9 mouse cellular contexts compared by ENCODE assay signal in genomic region chr1:34896898-34897297, GRCm38 (mm10). TPM values are rescaled to one million over a fixed set of nuclear protein-coding genes. Genes with fewer than 3 reads are reported as not detected.
DNase-seq lines count a peak whose midpoint lies in the region; ATAC-seq and TF ChIP-seq lines count a peak whose summit lies in the region.
"Had no signal": no experiment of that assay in that cellular context is flagged by ENCODE, and none has a peak within 500 bp of the region (broad histone marks: within the 10 kb centered on the region; RNA-seq: fewer than 3 reads in every experiment).

No protein-coding gene starts in this region.

- no peaks in the 10 kb centered on the region for H3K4me1 ChIP-seq in heart, adult 2 months (ENCODE audit: control insufficient read depth, insufficient read depth, low read length)
- peaks cover 12% of the 10 kb centered on the region for H3K4me1 ChIP-seq in heart, embryonic 12.5 days (replicated peaks)
- no peaks in the 10 kb centered on the region for H3K4me1 ChIP-seq in stomach, postnatal 0 days (replicated peaks; ENCODE audit: control insufficient read depth, insufficient read depth)
- H3K4me1 ChIP-seq: embryonic facial prominence, embryonic 12.5 days had no signal

- ATAC-seq in heart, embryonic 12.5 days (ENCODE audit: insufficient number of reproducible peaks, low FRiP score) = no peak
- no peak; the same call in 1 of the 2 replicates for ATAC-seq in stomach, postnatal 0 days (ENCODE audit: low FRiP score, low TSS enrichment)

- H3K36me3 ChIP-seq in heart, adult 2 months (ENCODE audit: control insufficient read depth, insufficient read depth, low read length) = no peaks in the 10 kb centered on the region
- no peaks in the 10 kb centered on the region for H3K36me3 ChIP-seq in heart, embryonic 12.5 days
- H3K36me3 ChIP-seq in stomach, postnatal 0 days (ENCODE audit: control insufficient read depth, insufficient read depth, low read length) = no peaks in the 10 kb centered on the region
- H3K36me3 ChIP-seq: embryonic facial prominence, embryonic 12.5 days had no signal

- intact Hi-C loops in heart, adult 2 months (cut with DNase I) = loop anchor here (1.0 to 10.0 kb wide), 2 partner anchors 159 to 252 kb away; no protein-coding TSS in a partner anchor

- TF ChIP-seq CTCF in heart, adult 2 months (IDR thresholded peaks at IDR 0.05) = peak; percentile 81
- peak; percentile 77 for TF ChIP-seq CTCF in stomach, postnatal 0 days (IDR thresholded peaks at IDR 0.05; ENCODE audit: low read depth)

- no peak for TF ChIP-seq POLR2A in heart, adult 2 months (IDR thresholded peaks at IDR 0.05; ENCODE audit: insufficient read depth, low read depth, low read length)

- H3K27me3 ChIP-seq in heart, adult 2 months (ENCODE audit: control insufficient read depth, insufficient read depth, low read length) = peaks cover 2% of the 10 kb centered on the region
- H3K27me3 ChIP-seq in heart, embryonic 12.5 days (replicated peaks) = peaks cover 16% of the 10 kb centered on the region
- no peaks in the 10 kb centered on the region for H3K27me3 ChIP-seq in stomach, postnatal 0 days (ENCODE audit: control insufficient read depth, insufficient read depth, low read length)
- H3K27me3 ChIP-seq: embryonic facial prominence, embryonic 12.5 days had no signal

- no peaks in the 10 kb centered on the region for H3K79me2 ChIP-seq in heart, adult 2 months (replicated peaks; ENCODE audit: control insufficient read depth, insufficient read depth, low read length)

- H3K27ac ChIP-seq in heart, adult 2 months = no peak overlapping the region
- H3K27ac ChIP-seq in heart, embryonic 12.5 days (ENCODE audit: poor library complexity, severe bottlenecking) = no peak overlapping the region
- H3K27ac ChIP-seq in stomach, postnatal 0 days (replicated peaks) = no peak overlapping the region
- H3K27ac ChIP-seq: embryonic facial prominence, embryonic 12.5 days had no signal

- H3K4me3 ChIP-seq in heart, adult 2 months = no peak overlapping the region
- H3K4me3 ChIP-seq in heart, embryonic 12.5 days = no peak overlapping the region
- no peak overlapping the region for H3K4me3 ChIP-seq in stomach, postnatal 0 days (ENCODE audit: low read depth, low read length)
- H3K4me3 ChIP-seq: embryonic facial prominence, embryonic 12.5 days had no signal

- 43% methylated on average over 4 of the region's 4 CpGs for WGBS in heart, adult 2 months
- WGBS in heart, embryonic 12.5 days = 46% methylated on average over 4 of the region's 4 CpGs
- WGBS in stomach, postnatal 0 days = 48% methylated on average over 4 of the region's 4 CpGs

- H3K9ac ChIP-seq in heart, adult 2 months (ENCODE audit: low read depth, low read length) = no peak overlapping the region
- no peak overlapping the region for H3K9ac ChIP-seq in heart, embryonic 12.5 days
- no peak overlapping the region for H3K9ac ChIP-seq in stomach, postnatal 0 days (ENCODE audit: low read length)
- H3K9ac ChIP-seq: embryonic facial prominence, embryonic 12.5 days had no signal

- no peak overlapping the region for H3K4me2 ChIP-seq in heart, embryonic 12.5 days
- no peak overlapping the region for H3K4me2 ChIP-seq in stomach, postnatal 0 days (replicated peaks; ENCODE audit: low read depth)
- H3K4me2 ChIP-seq: embryonic facial prominence, embryonic 12.5 days had no signal

- peak; percentile 45 to 66 for DNase-seq in heart, adult 2 months
- DNase-seq in CD4-positive helper T cell, adult 2 months (ENCODE audit: low read depth, low spot score) = peak; percentile 55
- peak; percentile 55 for DNase-seq in adrenal gland, adult 2 months
- peak; percentile 14 for DNase-seq in embryo, embryonic 11.5 days (ENCODE audit: low read depth, low spot score)
- peak; percentile 78 for DNase-seq in kidney, postnatal 10 days
- peak; percentile 74 for DNase-seq in lung, postnatal 14 days
- peak; percentile 60 for DNase-seq in stomach, postnatal 0 days (ENCODE audit: low spot score)

- no peaks in the 10 kb centered on the region for H3K9me3 ChIP-seq in heart, embryonic 12.5 days (replicated peaks)
- no peaks in the 10 kb centered on the region for H3K9me3 ChIP-seq in stomach, postnatal 0 days (ENCODE audit: control insufficient read depth, low read length)
- H3K9me3 ChIP-seq: embryonic facial prominence, embryonic 12.5 days had no signal

- TF ChIP-seq EP300 in heart, adult 2 months (IDR thresholded peaks at IDR 0.05; ENCODE audit: insufficient read depth, low read depth, low read length) = no peak
- no peak for TF ChIP-seq EP300 in stomach, postnatal 0 days (optimal IDR thresholded peaks at IDR 0.05)

RNA-seq across cellular contexts. Expression of gene Plekhb2, which starts 47.1 kb away (rescaled TPM):
- total RNA-seq in heart, adult 2 months (2021) = 100 to 1,000 TPM; 102 to 117 TPM
- 72.7 and 108 TPM in 2 replicates for polyA plus RNA-seq in heart, adult 2 months (2012; rRNA removed)
- polyA plus RNA-seq in heart, embryonic 12.5 days (2016; fragmentation: Nextera tagmentation; extraction: Ambion mirVana) = 64.2 and 67.3 TPM in 2 replicates
- total RNA-seq in adrenal gland, adult 2 months (2021) = 100 to 1,000 TPM; 187 to 193 TPM
- 80.8 and 115 TPM in 2 replicates for polyA plus RNA-seq in adrenal gland, adult 2 months (2012; rRNA removed)
- 103 and 105 TPM in 2 replicates for polyA plus RNA-seq in stomach, postnatal 0 days (2015; fragmentation: Nextera tagmentation; extraction: Ambion mirVana)

RNA-seq across cellular contexts. Expression of gene Fam168b, which starts 54.0 kb away (rescaled TPM):
- 10 to 100 TPM; 47.6 to 50.6 TPM for total RNA-seq in heart, adult 2 months (2021)
- 148 and 155 TPM in 2 replicates for polyA plus RNA-seq in heart, adult 2 months (2012; rRNA removed)
- polyA plus RNA-seq in heart, embryonic 12.5 days (2016; fragmentation: Nextera tagmentation; extraction: Ambion mirVana) = 65.7 and 69.2 TPM in 2 replicates
- 100 to 1,000 TPM; 113 to 203 TPM for total RNA-seq in adrenal gland, adult 2 months (2021)
- polyA plus RNA-seq in adrenal gland, adult 2 months (2012; rRNA removed) = 359 and 507 TPM in 2 replicates
- polyA plus RNA-seq in stomach, postnatal 0 days (2015; fragmentation: Nextera tagmentation; extraction: Ambion mirVana) = 21.4 and 24.7 TPM in 2 replicates

Comparison
In these comparisons a context has a peak if more than half of its experiments do, and no peak if none do; other contexts are left out.
1. DNase-seq: peak in every context shown above with its lines; median percentile 78 in kidney, postnatal 10 days; 74 in lung, postnatal 14 days; 60 in stomach, postnatal 0 days; 56 in heart, adult 2 months; 55 in CD4-positive helper T cell, adult 2 months; 55 in adrenal gland, adult 2 months; 14 in embryo, embryonic 11.5 days.